Mouse (Mus musculus): ENCODE results near the gene Ptn.

GRCm38 (mm10) chr6:36841701-36842100 lies 31.7 kb upstream of the Ptn start:
- TF ChIP-seq CTCF (IDR thresholded peaks at IDR 0.05; ENCODE audit: low read depth, low read length) (no peak), POLR2A (IDR thresholded peaks at IDR 0.05; ENCODE audit: extremely low read depth, insufficient read depth, low read length) (no peak)
